Mouse (Mus musculus): ENCODE results near the gene Rnd2.

GRCm38 (mm10) chr11:101484814-101485213 lies 20.0 kb downstream of the Rnd2 start:
- TF ChIP-seq CTCF (IDR thresholded peaks at IDR 0.05; ENCODE audit: control insufficient read depth, insufficient read depth, insufficient read length) (no peak), MYOG (IDR thresholded peaks at IDR 0.05; ENCODE audit: control insufficient read depth, extremely low read depth, insufficient read length) (no peak), MYOD1 (IDR thresholded peaks at IDR 0.05; ENCODE audit: control insufficient read depth, insufficient read length, low read depth) (no peak), USF1 (IDR thresholded peaks at IDR 0.05; ENCODE audit: low read depth) (no peak)
